Mouse (Mus musculus) limb, embryonic 11.5 days (tissue): ENCODE data around the gene Gna13. TPM values are rescaled to one million over a fixed set of nuclear protein-coding genes. Genes with fewer than 3 reads are reported as not detected.

Experiments
- ATAC-seq: fragments of 200-750 bp; cut with Nextera tagmentation; 2 replicates; pipeline ENCODE4 v1.8.0; 2017; ENCODE audit warnings: low read depth; ENCODE audit not compliant: insufficient number of reproducible peaks, low FRiP score, low TSS enrichment
- DNase-seq: peaks from one replicate; pipeline ENCODE4 v3.0.0-alpha.2; 2015; ENCODE audit warnings: low spot score
- H3K27ac ChIP-seq: fragments of 300-500 bp; sonication (generic); replicated peaks from 2 replicates; pipeline ENCODE4 v1.5.1; 2014; ENCODE audit warnings: low read depth, mild to moderate bottlenecking, low read length
- H3K27me3 ChIP-seq: fragments of 300-500 bp; sonication (generic); 2 replicates; pipeline ENCODE4 v1.6.1; 2014; ENCODE audit warnings: mild to moderate bottlenecking, low read length, mixed read lengths; ENCODE audit not compliant: control insufficient read depth, insufficient read depth
- H3K36me3 ChIP-seq: fragments of 300-500 bp; sonication (generic); 2 replicates; pipeline ENCODE4 v1.6.1; 2014; ENCODE audit warnings: mild to moderate bottlenecking, low read length, moderate library complexity, mixed read lengths; ENCODE audit not compliant: control insufficient read depth, insufficient read depth
- H3K4me1 ChIP-seq: fragments of 300-500 bp; sonication (generic); 2 replicates; pipeline ENCODE4 v1.6.1; 2014; ENCODE audit warnings: low read length, mixed read lengths; ENCODE audit not compliant: control insufficient read depth, insufficient read depth
- H3K4me2 ChIP-seq: fragments of 300-500 bp; sonication (generic); 2 replicates; pipeline ENCODE4 v1.6.1; 2014; ENCODE audit warnings: low read depth, mild to moderate bottlenecking, moderate library complexity; ENCODE audit not compliant: severe bottlenecking
- H3K4me3 ChIP-seq: fragments of 300-500 bp; sonication (generic); 2 replicates; pipeline ENCODE4 v1.5.1; 2014; ENCODE audit warnings: low read depth, low read length
- H3K9ac ChIP-seq: fragments of 300-500 bp; sonication (generic); 2 replicates; pipeline ENCODE4 v1.6.1; 2014; ENCODE audit warnings: mild to moderate bottlenecking, low read length
- H3K9me3 ChIP-seq: fragments of 300-500 bp; sonication (generic); 2 replicates; pipeline ENCODE4 v1.6.1; 2016; ENCODE audit warnings: low read length; ENCODE audit not compliant: control insufficient read depth
- WGBS: fragments of 180-500 bp; shearing (Covaris S2); extraction: QIAGEN DNeasy Blood & Tissue Kit; methylation state at CpG from one replicate; pipeline ENCODE4 v1.1.7; 2014; 5-methylcytosine and 5-hydroxymethylcytosine counted together
- polyA plus RNA-seq: library from polyadenylated mRNA; unstranded; fragments of >200 nt; fragmentation: Nextera tagmentation; extraction: Ambion mirVana; gene quantifications from 2 replicates; pipeline ENCODE4 v1.2.1, GENCODE M21; 2014

Gna13 gene
- polyA plus RNA-seq, 1 experiment from 2014 or later, result 25.4 TPM

GRCm38 (mm10) chr11:109391200-109391599, 28.6 kb downstream of the Gna13 start:
- Histone ChIP-seq H3K27me3 (no peaks in the 10 kb centered on the region), H3K4me3 (no peak overlapping the region), H3K4me2 (no peak overlapping the region), H3K36me3 (no peaks in the 10 kb centered on the region; the same call in 1 of the 2 replicates), H3K9me3 (no peaks in the 10 kb centered on the region), H3K9ac (no peak overlapping the region), H3K4me1 (no peaks in the 10 kb centered on the region), H3K27ac (no peak overlapping the region)
- DNase-seq (no peak), ATAC-seq (no peak)
- 91% methylated on average over 7 of the region's 7 CpGs for WGBS

GRCm38 (mm10) chr11:109391760-109392159, 29.1 kb downstream of the Gna13 start:
- H3K27me3 ChIP-seq, result no peaks in the 10 kb centered on the region
- no peak overlapping the region for H3K4me3 ChIP-seq
- H3K4me1 ChIP-seq, result no peaks in the 10 kb centered on the region
- 77% methylated on average over 7 of the region's 7 CpGs for WGBS
- ATAC-seq (no peak), DNase-seq (no peak)
- no peak overlapping the region for H3K27ac ChIP-seq
- H3K9me3 ChIP-seq, result no peaks in the 10 kb centered on the region
- no peak overlapping the region for H3K9ac ChIP-seq
- no peaks in the 10 kb centered on the region; the same call in 1 of the 2 replicates for H3K36me3 ChIP-seq
- H3K4me2 ChIP-seq, result no peak overlapping the region

GRCm38 (mm10) chr11:109392601-109393000, 30.0 kb downstream of the Gna13 start:
- Histone ChIP-seq H3K4me1 (no peaks in the 10 kb centered on the region), H3K27me3 (no peaks in the 10 kb centered on the region), H3K4me2 (no peak overlapping the region), H3K9ac (no peak overlapping the region), H3K4me3 (no peak overlapping the region), H3K36me3 (no peaks in the 10 kb centered on the region; the same call in 1 of the 2 replicates), H3K9me3 (no peaks in the 10 kb centered on the region), H3K27ac (no peak overlapping the region)
- 88% methylated on average over 9 of the region's 9 CpGs for WGBS
- no peak for DNase-seq
- no peak for ATAC-seq

- Histone ChIP-seq H3K4me3 (no peak overlapping the region), H3K27me3 (no peaks in the 10 kb centered on the region), H3K36me3 (no peaks in the 10 kb centered on the region; the same call in 1 of the 2 replicates), H3K4me2 (no peak overlapping the region), H3K9ac (no peak overlapping the region), H3K4me1 (no peaks in the 10 kb centered on the region), H3K9me3 (no peaks in the 10 kb centered on the region), H3K27ac (no peak overlapping the region)
- DNase-seq, result no peak
- WGBS, result 84% methylated on average over 9 of the region's 9 CpGs
- ATAC-seq, result no peak
These were observed 32.1 kb downstream of the Gna13 start for GRCm38 (mm10) chr11:109394758-109395157.

GRCm38 (mm10) chr11:109395291-109395690, 32.7 kb downstream of the Gna13 start:
- Histone ChIP-seq H3K4me2 (no peak overlapping the region), H3K27me3 (no peaks in the 10 kb centered on the region), H3K4me1 (no peaks in the 10 kb centered on the region), H3K36me3 (no peaks in the 10 kb centered on the region; the same call in 1 of the 2 replicates), H3K9ac (no peak overlapping the region), H3K9me3 (no peaks in the 10 kb centered on the region), H3K4me3 (no peak overlapping the region), H3K27ac (no peak overlapping the region)
- DNase-seq (no peak), ATAC-seq (no peak)
- 90% methylated on average over 9 of the region's 9 CpGs for WGBS

- DNase-seq (no peak), ATAC-seq (no peak)
- Histone ChIP-seq H3K4me1 (no peaks in the 10 kb centered on the region), H3K9me3 (no peaks in the 10 kb centered on the region), H3K27me3 (no peaks in the 10 kb centered on the region), H3K36me3 (no peaks in the 10 kb centered on the region), H3K9ac (no peak overlapping the region), H3K27ac (no peak overlapping the region), H3K4me2 (no peak overlapping the region), H3K4me3 (no peak overlapping the region)
- 91% methylated on average over 5 of the region's 5 CpGs for WGBS
These were observed 43.8 kb downstream of the Gna13 start for GRCm38 (mm10) chr11:109406431-109406830.

- Histone ChIP-seq H3K4me2 (no peak overlapping the region), H3K4me3 (no peak overlapping the region), H3K4me1 (no peaks in the 10 kb centered on the region), H3K9me3 (no peaks in the 10 kb centered on the region), H3K36me3 (no peaks in the 10 kb centered on the region), H3K27me3 (no peaks in the 10 kb centered on the region), H3K9ac (no peak overlapping the region), H3K27ac (no peak overlapping the region)
- WGBS, result 92% methylated on average over 15 of the region's 15 CpGs
- DNase-seq, result no peak
- ATAC-seq, result no peak
These were observed 47.8 kb downstream of the Gna13 start for GRCm38 (mm10) chr11:109410197-109410980.

- no peak for DNase-seq
- no peaks in the 10 kb centered on the region for H3K9me3 ChIP-seq
- no peak within 1 kb of the TSS for H3K4me2 ChIP-seq
- H3K27me3 ChIP-seq, result no peaks in the 10 kb centered on the region
- no peaks in the 10 kb centered on the region for H3K4me1 ChIP-seq
- H3K27ac ChIP-seq, result no peak within 1 kb of the TSS
- no peak for ATAC-seq
- no peaks in the 10 kb centered on the region for H3K36me3 ChIP-seq
- 89% methylated on average over 6 of the region's 6 CpGs for WGBS
- H3K9ac ChIP-seq, result no peak within 1 kb of the TSS
- no peak within 1 kb of the TSS for H3K4me3 ChIP-seq
These were observed 51.0 kb downstream of the Gna13 start, which contains the start of gene 9930022D16Rik for GRCm38 (mm10) chr11:109413617-109414016. Gene 9930022D16Rik, plus strand, starts transcription at chr11:109413917.
